Mouse (Mus musculus): Measurements from ENCODE around the gene Magi2. TPM values are rescaled to one million over a fixed set of nuclear protein-coding genes. Genes with fewer than 3 reads are reported as not detected.

The Magi2 gene
- polyA plus RNA-seq, 1 experiment from 2014 or later = 7.3 TPM

DNA sequence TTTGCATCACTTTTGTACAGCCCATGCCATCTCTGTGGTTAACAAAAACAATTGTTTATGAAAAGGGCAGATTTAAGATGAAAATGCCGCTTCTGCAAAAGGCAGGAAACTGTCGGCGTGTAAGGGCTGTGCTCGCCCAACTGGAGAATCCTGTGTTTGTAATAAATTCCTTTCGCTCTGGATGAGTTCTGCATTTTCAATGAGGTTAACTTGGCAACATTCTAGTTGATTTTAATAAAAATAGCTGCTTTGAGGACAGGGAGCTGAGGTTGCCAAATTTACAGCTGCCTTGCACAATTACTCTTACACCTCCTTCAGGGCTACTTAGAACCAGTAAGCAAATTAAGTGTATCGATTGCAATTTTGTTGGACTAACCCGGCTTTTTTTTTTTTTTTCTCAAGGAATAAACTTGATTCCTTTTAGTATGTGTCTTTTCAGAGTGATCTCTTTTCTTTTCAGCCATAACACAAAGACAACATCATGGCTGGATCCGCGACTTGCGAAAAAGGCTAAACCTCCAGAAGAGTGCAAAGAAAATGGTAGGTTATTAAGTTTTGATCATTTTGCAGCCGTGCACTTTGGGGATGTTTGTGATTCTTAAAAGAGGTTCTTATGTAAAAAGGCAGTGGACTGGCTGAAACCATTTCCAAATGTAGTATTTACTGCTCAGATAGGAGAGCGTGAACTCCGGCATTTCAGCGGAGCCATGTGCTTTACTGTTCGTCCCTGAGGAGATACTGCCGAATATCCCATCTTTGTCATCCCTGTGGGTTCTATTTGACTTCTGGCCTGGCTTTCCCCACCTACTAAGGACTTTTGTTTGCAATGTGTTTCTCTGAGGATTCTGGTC, 1001.3 kb downstream of the Magi2 start:
- Histone ChIP-seq H3K27me3 (ENCODE audit: control insufficient read depth, insufficient read depth, low read length) (no peaks in the 10 kb centered on the region), H3K9me3 (ENCODE audit: control insufficient read depth, low read depth, low read length) (no peaks in the 10 kb centered on the region), H3K9ac (replicated peaks; ENCODE audit: low read depth, low read length) (no peak overlapping the region), H3K36me3 (ENCODE audit: control insufficient read depth, insufficient read depth, low read length) (no peaks in the 10 kb centered on the region), H3K4me2 (replicated peaks; ENCODE audit: low read depth, low read length) (no peak overlapping the region), H3K4me1 (ENCODE audit: control insufficient read depth, insufficient read depth, low read length) (no peaks in the 10 kb centered on the region), H3K27ac (ENCODE audit: low read length) (no peak overlapping the region), H3K4me3 (ENCODE audit: low read depth, low read length) (no peak overlapping the region)
- WGBS = 81% methylated on average over 16 of the region's 16 CpGs
- ATAC-seq (ENCODE audit: insufficient number of reproducible peaks, insufficient read depth, low FRiP score, low read depth) = no peak

DNA sequence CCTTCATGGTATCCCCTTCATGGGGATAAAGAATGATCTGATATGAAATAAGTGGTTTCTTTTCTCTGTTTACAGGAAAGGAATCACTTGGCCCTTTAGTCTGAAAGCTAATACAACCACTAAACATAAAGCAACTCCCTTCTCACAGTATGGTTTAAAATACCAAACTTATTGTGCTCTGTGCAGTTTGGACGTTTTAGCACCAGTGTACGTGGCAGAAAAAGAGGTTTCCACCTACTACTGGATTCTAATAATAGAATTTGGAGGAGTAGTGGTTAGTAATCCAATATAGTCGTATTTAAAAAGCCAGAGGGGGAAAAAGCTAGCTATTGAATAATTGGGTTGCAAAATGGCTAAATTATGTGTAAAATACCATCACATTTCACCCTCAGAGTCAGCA, 1005.1 kb downstream of the Magi2 start:
- Histone ChIP-seq H3K4me1 (ENCODE audit: control insufficient read depth, insufficient read depth, low read length) (no peaks in the 10 kb centered on the region), H3K9ac (replicated peaks; ENCODE audit: low read depth, low read length) (no peak overlapping the region), H3K27me3 (ENCODE audit: control insufficient read depth, insufficient read depth, low read length) (no peaks in the 10 kb centered on the region), H3K4me3 (ENCODE audit: low read depth, low read length) (no peak overlapping the region), H3K4me2 (replicated peaks; ENCODE audit: low read depth, low read length) (no peak overlapping the region), H3K9me3 (ENCODE audit: control insufficient read depth, low read depth, low read length) (no peaks in the 10 kb centered on the region), H3K27ac (ENCODE audit: low read length) (no peak overlapping the region), H3K36me3 (ENCODE audit: control insufficient read depth, insufficient read depth, low read length) (no peaks in the 10 kb centered on the region)
- WGBS = 69% methylated on average over 3 of the region's 3 CpGs
- no peak for ATAC-seq (ENCODE audit: insufficient number of reproducible peaks, insufficient read depth, low FRiP score, low read depth)

DNA sequence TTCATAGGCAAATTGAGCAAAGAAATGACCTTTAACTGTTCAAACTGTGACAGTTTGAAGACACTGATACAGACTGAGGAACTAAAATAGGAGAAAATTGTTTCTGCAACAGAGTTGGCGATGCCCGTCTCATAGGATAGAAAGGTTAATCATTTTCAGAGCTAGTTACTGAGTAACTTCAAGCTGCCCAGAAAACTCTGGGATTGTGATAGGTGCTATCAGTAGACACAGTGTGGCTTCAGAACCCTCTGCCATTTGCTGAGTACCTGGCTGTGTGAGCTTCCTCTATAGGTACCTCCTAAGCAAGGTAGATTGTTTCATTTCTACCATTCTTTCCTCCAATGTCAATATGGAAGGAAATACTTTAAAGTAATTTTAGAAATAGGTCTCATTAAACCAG, 1014.7 kb downstream of the Magi2 start:
- H3K4me2 ChIP-seq (replicated peaks; ENCODE audit: low read depth, low read length) = no peak overlapping the region
- no peak for ATAC-seq (ENCODE audit: insufficient number of reproducible peaks, insufficient read depth, low FRiP score, low read depth)
- no peaks in the 10 kb centered on the region for H3K9me3 ChIP-seq (ENCODE audit: control insufficient read depth, low read depth, low read length)
- no peaks in the 10 kb centered on the region for H3K36me3 ChIP-seq (ENCODE audit: control insufficient read depth, insufficient read depth, low read length)
- no peak overlapping the region for H3K4me3 ChIP-seq (ENCODE audit: low read depth, low read length)
- no peak overlapping the region for H3K27ac ChIP-seq (ENCODE audit: low read length)
- no peaks in the 10 kb centered on the region for H3K27me3 ChIP-seq (ENCODE audit: control insufficient read depth, insufficient read depth, low read length)
- H3K4me1 ChIP-seq (ENCODE audit: control insufficient read depth, insufficient read depth, low read length) = no peaks in the 10 kb centered on the region
- no peak overlapping the region for H3K9ac ChIP-seq (replicated peaks; ENCODE audit: low read depth, low read length)
- 67% methylated on average over 2 of the region's 2 CpGs for WGBS

DNA sequence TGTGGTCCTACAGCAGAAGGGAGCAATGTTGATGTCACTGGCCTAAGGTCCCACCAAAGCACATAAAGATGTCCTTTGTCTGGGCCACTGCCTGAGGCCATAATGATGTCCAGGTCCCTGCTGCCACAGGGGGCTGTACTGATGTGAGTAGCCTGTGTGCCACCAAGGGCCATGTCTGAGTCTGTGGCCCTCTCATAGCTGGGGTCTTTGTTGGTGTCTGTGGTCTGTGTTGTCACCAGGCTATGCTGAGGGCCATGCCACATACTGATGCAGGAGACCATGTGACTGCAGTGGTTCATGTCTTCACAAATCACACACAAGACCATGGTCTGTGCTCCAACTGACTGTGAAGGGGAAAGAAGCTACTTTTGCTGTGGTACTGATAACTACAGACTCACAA, 1015.7 kb downstream of the Magi2 start:
- H3K4me3 ChIP-seq (ENCODE audit: low read depth, low read length) = no peak overlapping the region
- no peaks in the 10 kb centered on the region for H3K27me3 ChIP-seq (ENCODE audit: control insufficient read depth, insufficient read depth, low read length)
- no peak overlapping the region for H3K27ac ChIP-seq (ENCODE audit: low read length)
- ATAC-seq (ENCODE audit: insufficient number of reproducible peaks, insufficient read depth, low FRiP score, low read depth) = 0 out of 2 replicates have a peak, but pooled peaks have one; percentile 18
- no peaks in the 10 kb centered on the region for H3K9me3 ChIP-seq (ENCODE audit: control insufficient read depth, low read depth, low read length)
- no peak overlapping the region for H3K9ac ChIP-seq (replicated peaks; ENCODE audit: low read depth, low read length)
- H3K4me2 ChIP-seq (replicated peaks; ENCODE audit: low read depth, low read length) = no peak overlapping the region
- no peaks in the 10 kb centered on the region for H3K4me1 ChIP-seq (ENCODE audit: control insufficient read depth, insufficient read depth, low read length)
- H3K36me3 ChIP-seq (ENCODE audit: control insufficient read depth, insufficient read depth, low read length) = no peaks in the 10 kb centered on the region

DNA sequence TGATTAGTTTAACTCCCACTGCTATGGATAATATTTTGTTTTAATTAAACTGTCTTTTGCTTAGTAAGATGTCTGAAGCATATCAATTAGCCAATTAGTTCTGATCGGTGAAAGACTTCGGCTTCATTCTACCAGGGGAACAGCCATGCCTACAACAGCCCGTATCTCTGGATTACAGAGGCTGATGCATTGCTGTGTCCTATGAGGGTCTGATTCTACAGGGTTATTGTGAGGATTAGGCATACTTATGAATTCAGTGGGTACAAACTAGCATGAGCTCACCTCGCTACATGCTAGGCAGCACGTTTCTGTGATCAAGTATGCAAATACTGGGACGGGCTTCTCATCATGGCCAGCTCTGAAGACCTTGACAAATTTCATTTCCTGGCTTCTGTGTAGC, 1022.5 kb downstream of the Magi2 start:
- no peaks in the 10 kb centered on the region for H3K27me3 ChIP-seq (ENCODE audit: control insufficient read depth, insufficient read depth, low read length)
- ATAC-seq (ENCODE audit: insufficient number of reproducible peaks, insufficient read depth, low FRiP score, low read depth) = no peak
- H3K27ac ChIP-seq (ENCODE audit: low read length) = no peak overlapping the region
- H3K9me3 ChIP-seq (ENCODE audit: control insufficient read depth, low read depth, low read length) = no peaks in the 10 kb centered on the region
- H3K4me3 ChIP-seq (ENCODE audit: low read depth, low read length) = no peak overlapping the region
- no peak overlapping the region for H3K4me2 ChIP-seq (replicated peaks; ENCODE audit: low read depth, low read length)
- WGBS = 88% methylated on average over 6 of the region's 6 CpGs
- H3K36me3 ChIP-seq (ENCODE audit: control insufficient read depth, insufficient read depth, low read length) = no peaks in the 10 kb centered on the region
- no peaks in the 10 kb centered on the region for H3K4me1 ChIP-seq (ENCODE audit: control insufficient read depth, insufficient read depth, low read length)
- H3K9ac ChIP-seq (replicated peaks; ENCODE audit: low read depth, low read length) = no peak overlapping the region

DNA sequence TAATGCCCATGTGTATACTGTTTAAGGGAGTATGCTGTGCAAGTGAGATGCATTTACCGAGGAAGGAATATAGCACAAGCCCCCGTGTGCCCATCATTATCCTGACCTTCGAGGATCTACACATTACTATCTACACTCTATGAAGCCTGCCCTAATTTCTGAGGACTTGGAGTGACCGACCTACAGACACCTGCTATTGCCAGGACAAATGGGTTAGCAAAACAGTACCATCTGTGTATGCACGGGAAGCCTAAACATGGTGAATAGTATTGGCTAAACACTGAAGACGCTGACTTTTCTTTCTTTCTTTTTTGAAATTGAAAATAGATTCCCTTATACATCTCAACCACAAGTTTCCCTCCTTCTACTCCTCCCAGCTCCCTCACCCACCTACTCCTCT, 1024.7 kb downstream of the Magi2 start:
- ATAC-seq (ENCODE audit: insufficient number of reproducible peaks, insufficient read depth, low FRiP score, low read depth) = no peak
- H3K27me3 ChIP-seq (ENCODE audit: control insufficient read depth, insufficient read depth, low read length) = no peaks in the 10 kb centered on the region
- no peak overlapping the region for H3K4me2 ChIP-seq (replicated peaks; ENCODE audit: low read depth, low read length)
- 83% methylated on average over 6 of the region's 6 CpGs for WGBS
- H3K4me3 ChIP-seq (ENCODE audit: low read depth, low read length) = no peak overlapping the region
- no peaks in the 10 kb centered on the region for H3K9me3 ChIP-seq (ENCODE audit: control insufficient read depth, low read depth, low read length)
- H3K4me1 ChIP-seq (ENCODE audit: control insufficient read depth, insufficient read depth, low read length) = no peaks in the 10 kb centered on the region
- H3K27ac ChIP-seq (ENCODE audit: low read length) = no peak overlapping the region
- H3K9ac ChIP-seq (replicated peaks; ENCODE audit: low read depth, low read length) = no peak overlapping the region
- H3K36me3 ChIP-seq (ENCODE audit: control insufficient read depth, insufficient read depth, low read length) = no peaks in the 10 kb centered on the region

DNA sequence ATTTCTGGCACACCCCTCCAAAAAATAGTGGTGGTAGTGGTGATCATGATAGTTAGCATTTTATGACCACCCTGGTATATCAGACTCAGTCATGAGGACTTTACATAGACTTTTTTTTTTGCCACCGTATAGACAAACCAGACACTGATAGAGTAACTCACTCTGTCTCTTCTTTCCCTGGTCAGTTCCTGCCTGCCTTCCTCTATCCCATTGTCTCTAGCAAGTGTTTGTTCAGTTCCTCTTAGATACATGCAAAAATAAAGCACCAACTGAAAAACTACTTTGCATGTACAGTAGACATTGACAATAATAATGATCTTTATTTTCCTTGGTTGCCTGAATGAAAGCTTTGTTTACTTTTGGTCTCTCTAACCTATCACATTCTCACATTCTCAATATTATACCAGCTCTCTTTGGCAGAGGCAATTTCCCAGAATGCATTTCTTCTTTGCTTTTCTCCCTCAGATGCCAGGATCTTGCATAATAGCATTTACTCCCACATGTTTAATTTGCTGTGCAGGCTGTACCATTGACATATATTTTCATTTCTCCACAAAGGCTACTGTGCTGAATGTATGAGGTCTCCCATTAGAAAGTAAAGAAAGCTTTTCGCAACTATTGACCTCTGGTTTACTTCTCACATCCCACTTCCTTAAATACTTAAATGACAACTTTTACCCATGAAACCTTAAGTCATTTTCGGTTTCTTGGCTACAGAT, 1029.5 kb downstream of the Magi2 start:
- no peak overlapping the region for H3K9ac ChIP-seq (replicated peaks; ENCODE audit: low read depth, low read length)
- no peaks in the 10 kb centered on the region for H3K36me3 ChIP-seq (ENCODE audit: control insufficient read depth, insufficient read depth, low read length)
- H3K4me2 ChIP-seq (replicated peaks; ENCODE audit: low read depth, low read length) = no peak overlapping the region
- WGBS = 84% methylated on average over 3 of the region's 3 CpGs
- H3K4me3 ChIP-seq (ENCODE audit: low read depth, low read length) = no peak overlapping the region
- no peaks in the 10 kb centered on the region for H3K4me1 ChIP-seq (ENCODE audit: control insufficient read depth, insufficient read depth, low read length)
- H3K27me3 ChIP-seq (ENCODE audit: control insufficient read depth, insufficient read depth, low read length) = no peaks in the 10 kb centered on the region
- no peaks in the 10 kb centered on the region for H3K9me3 ChIP-seq (ENCODE audit: control insufficient read depth, low read depth, low read length)
- H3K27ac ChIP-seq (ENCODE audit: low read length) = no peak overlapping the region
- ATAC-seq (ENCODE audit: insufficient number of reproducible peaks, insufficient read depth, low FRiP score, low read depth) = no peak

DNA sequence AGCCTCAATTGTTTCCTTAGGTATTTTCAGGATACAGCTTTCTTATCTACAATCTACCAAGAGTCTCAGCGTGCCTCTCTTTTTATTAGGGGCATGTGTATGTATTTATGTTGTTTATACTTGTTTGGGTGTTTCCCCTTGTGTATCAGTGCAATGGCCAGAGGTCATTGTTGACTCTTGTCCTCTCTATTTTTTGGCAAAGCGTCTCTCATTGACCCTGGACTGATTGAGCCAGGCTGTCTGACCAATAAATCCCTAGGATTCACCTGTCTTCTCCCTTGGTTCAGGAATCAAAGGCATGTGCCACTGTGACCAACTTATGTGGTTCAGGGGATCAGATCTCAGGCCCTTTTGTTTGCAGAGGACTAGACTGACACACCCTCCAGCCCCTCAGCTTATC, 1030.1 kb downstream of the Magi2 start:
- Histone ChIP-seq H3K9me3 (ENCODE audit: control insufficient read depth, low read depth, low read length) (no peaks in the 10 kb centered on the region), H3K36me3 (ENCODE audit: control insufficient read depth, insufficient read depth, low read length) (no peaks in the 10 kb centered on the region), H3K9ac (replicated peaks; ENCODE audit: low read depth, low read length) (no peak overlapping the region), H3K4me2 (replicated peaks; ENCODE audit: low read depth, low read length) (no peak overlapping the region), H3K27ac (ENCODE audit: low read length) (no peak overlapping the region), H3K27me3 (ENCODE audit: control insufficient read depth, insufficient read depth, low read length) (no peaks in the 10 kb centered on the region), H3K4me3 (ENCODE audit: low read depth, low read length) (no peak overlapping the region), H3K4me1 (ENCODE audit: control insufficient read depth, insufficient read depth, low read length) (no peaks in the 10 kb centered on the region)
- ATAC-seq (ENCODE audit: insufficient number of reproducible peaks, insufficient read depth, low FRiP score, low read depth) = no peak
- 60% methylated on average over 2 of the region's 2 CpGs for WGBS

All from stomach, embryonic 14.5 days (tissue).